Mouse (Mus musculus) liver, embryonic 14.5 days (tissue): Measurements from ENCODE around the gene Gm20431.

Experiments
- CTCF ChIP-seq: IDR thresholded peaks from 2 replicates; pipeline ENCODE4 v1.5.1; 2016; ENCODE audit warnings: antibody characterized with exemption, low read depth, control low read depth
- EP300 ChIP-seq: IDR thresholded peaks from 2 replicates; pipeline ENCODE4 v1.6.1; 2016; ENCODE audit warnings: antibody characterized with exemption, low read depth

GRCm38 (mm10) chr2:167687250-167687586 is 25.9 kb upstream of the Gm20431 start:
- TF ChIP-seq CTCF (no peak), EP300 (no peak)
